Mouse (Mus musculus) lung, embryonic 16.5 days (tissue): ENCODE measurements around the gene Vstm4. TPM values are rescaled to one million over a fixed set of nuclear protein-coding genes. Genes with fewer than 3 reads are reported as not detected.

ENCODE experiments used
- ATAC-seq: fragments of 200-750 bp; cut with Nextera tagmentation; 2 replicates; pipeline ENCODE4 v1.8.0; 2017; ENCODE audit warnings: low read depth, mild to moderate bottlenecking, moderate library complexity
- H3K27ac ChIP-seq: fragments of 300-500 bp; sonication (generic); 2 replicates; pipeline ENCODE4 v1.5.1; 2014; ENCODE audit warnings: mild to moderate bottlenecking, control low read depth, low read length
- H3K27me3 ChIP-seq: fragments of 300-500 bp; sonication (generic); 2 replicates; pipeline ENCODE4 v1.6.1; 2014; ENCODE audit warnings: low read depth, low read length, mixed read lengths; ENCODE audit not compliant: control insufficient read depth, insufficient read depth
- H3K36me3 ChIP-seq: fragments of 300-500 bp; sonication (generic); 2 replicates; pipeline ENCODE4 v1.6.1; 2014; ENCODE audit warnings: low read length; ENCODE audit not compliant: control insufficient read depth, insufficient read depth
- H3K4me1 ChIP-seq: fragments of 300-500 bp; sonication (generic); replicated peaks from 2 replicates; pipeline ENCODE4 v1.6.1; 2014; ENCODE audit warnings: low read length, mixed read lengths; ENCODE audit not compliant: control insufficient read depth, insufficient read depth
- H3K4me2 ChIP-seq: fragments of 300-500 bp; sonication (generic); 2 replicates; pipeline ENCODE4 v1.6.1; 2014; ENCODE audit warnings: low read depth, low read length, control low read depth
- H3K4me3 ChIP-seq: fragments of 300-500 bp; sonication (generic); 2 replicates; pipeline ENCODE4 v1.5.1; 2014; ENCODE audit warnings: mild to moderate bottlenecking, low read length, control low read depth
- H3K9ac ChIP-seq: fragments of 300-500 bp; sonication (generic); 2 replicates; pipeline ENCODE4 v1.6.1; 2014; ENCODE audit warnings: low read length, control low read depth
- H3K9me3 ChIP-seq: fragments of 300-500 bp; sonication (generic); 2 replicates; pipeline ENCODE4 v1.6.1; 2016; ENCODE audit warnings: low read length; ENCODE audit not compliant: control insufficient read depth
- WGBS: fragments of 180-500 bp; shearing (Covaris S2); extraction: QIAGEN DNeasy Blood & Tissue Kit; methylation state at CpG from one replicate; pipeline ENCODE4 v1.1.7; 2014; 5-methylcytosine and 5-hydroxymethylcytosine counted together
- polyA plus RNA-seq: library from polyadenylated mRNA; unstranded; fragments of >200 nt; fragmentation: Nextera tagmentation; extraction: Ambion mirVana; gene quantifications from 2 replicates; pipeline ENCODE4 v1.2.1, GENCODE M21; 2015

Gene Vstm4
- polyA plus RNA-seq, 1 experiment from 2014 or later, result 67.3 TPM

DNA sequence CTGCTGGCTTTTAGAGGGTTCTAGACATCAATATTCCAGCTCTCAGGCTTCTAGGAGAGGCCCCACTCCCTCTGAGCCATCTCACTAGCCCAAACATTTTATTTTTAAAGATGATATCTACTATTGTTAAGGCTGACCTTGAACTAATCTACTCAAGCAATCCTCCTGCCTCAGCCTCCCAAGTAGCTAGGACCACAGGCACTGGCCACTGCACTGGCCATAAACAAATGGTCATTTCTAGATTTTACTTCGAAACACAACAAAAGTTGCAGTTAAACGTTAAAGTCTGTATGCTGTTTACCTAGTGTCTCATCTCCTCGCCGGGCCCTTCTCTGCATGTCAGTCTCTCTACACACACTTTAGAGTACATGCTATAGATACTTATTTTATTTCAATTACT, 2.5 kb upstream of the Vstm4 start:
- WGBS, result 78% methylated on average over 4 of the region's 4 CpGs
- Histone ChIP-seq H3K27ac (no peak overlapping the region), H3K36me3 (no peaks in the 10 kb centered on the region), H3K4me3 (no peak overlapping the region), H3K4me1 (peaks cover 3% of the 10 kb centered on the region; the same call in 1 of the 2 replicates), H3K9ac (no peak overlapping the region), H3K9me3 (no peaks in the 10 kb centered on the region), H3K27me3 (peaks cover 2% of the 10 kb centered on the region; the same call in 1 of the 2 replicates), H3K4me2 (no peak overlapping the region)
- ATAC-seq, result no peak

DNA sequence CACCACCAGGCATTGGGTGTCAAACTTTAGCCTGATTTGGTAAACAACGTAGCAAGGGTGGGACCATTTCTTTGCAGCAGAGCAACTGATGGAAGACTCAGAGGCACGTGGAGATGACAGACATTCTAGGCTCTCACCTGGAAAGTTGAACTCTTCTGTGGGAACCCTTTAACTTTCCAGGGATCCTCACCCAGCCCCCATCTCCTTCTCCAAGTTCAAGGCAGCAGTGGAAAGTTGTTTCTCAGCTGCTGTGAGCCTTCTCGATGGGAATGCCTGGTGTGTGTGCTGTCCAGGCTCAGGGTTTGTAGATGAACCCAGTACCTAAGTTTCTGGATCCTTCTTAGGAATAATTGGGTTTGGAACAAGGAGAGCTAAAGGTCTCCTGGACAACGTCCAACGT, 310 bp upstream of the Vstm4 start:
- peaks cover 2% of the 10 kb centered on the region; the same call in 1 of the 2 replicates for H3K27me3 ChIP-seq
- peak overlapping the region; percentile 67 for H3K4me2 ChIP-seq
- H3K36me3 ChIP-seq, result no peaks in the 10 kb centered on the region
- peaks cover 14% of the 10 kb centered on the region for H3K4me1 ChIP-seq
- no peak for ATAC-seq
- WGBS, result 28% methylated on average over 5 of the region's 5 CpGs
- H3K27ac ChIP-seq, result peak overlapping the region; percentile 42
- no peaks in the 10 kb centered on the region for H3K9me3 ChIP-seq
- peak overlapping the region; percentile 82; the same call in 1 of the 2 replicates for H3K9ac ChIP-seq
- peak overlapping the region; percentile 64 for H3K4me3 ChIP-seq

DNA sequence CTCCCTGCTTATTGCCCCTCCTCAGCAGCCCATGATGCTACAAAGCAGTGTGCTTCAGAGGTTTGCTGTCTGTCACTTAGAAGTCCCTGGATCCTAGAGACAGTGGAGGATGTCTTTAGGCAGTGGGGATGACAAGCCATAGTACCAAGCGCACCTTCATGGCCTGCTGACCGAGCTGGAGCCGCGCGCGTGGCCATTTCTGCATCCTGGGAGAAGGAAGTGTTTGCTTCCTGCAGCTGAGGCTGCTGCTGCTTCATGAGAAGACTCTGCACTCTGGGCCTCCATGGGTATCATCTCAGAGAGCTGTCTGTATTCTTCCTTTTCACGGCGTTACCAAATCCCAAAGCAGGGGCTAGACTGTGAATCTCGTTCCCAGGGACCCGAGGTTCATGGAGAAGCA, 1.8 kb downstream of the Vstm4 start:
- H3K27ac ChIP-seq, result peak overlapping the region; percentile 13
- ATAC-seq, result no peak
- no peaks in the 10 kb centered on the region for H3K36me3 ChIP-seq
- no peaks in the 10 kb centered on the region for H3K9me3 ChIP-seq
- H3K4me2 ChIP-seq, result peak overlapping the region; percentile 67
- no peak overlapping the region for H3K9ac ChIP-seq
- peaks cover 2% of the 10 kb centered on the region; the same call in 1 of the 2 replicates for H3K27me3 ChIP-seq
- H3K4me3 ChIP-seq, result peak overlapping the region; percentile 64; the same call in 1 of the 2 replicates
- WGBS, result 89% methylated on average over 10 of the region's 10 CpGs
- peaks cover 24% of the 10 kb centered on the region for H3K4me1 ChIP-seq

DNA sequence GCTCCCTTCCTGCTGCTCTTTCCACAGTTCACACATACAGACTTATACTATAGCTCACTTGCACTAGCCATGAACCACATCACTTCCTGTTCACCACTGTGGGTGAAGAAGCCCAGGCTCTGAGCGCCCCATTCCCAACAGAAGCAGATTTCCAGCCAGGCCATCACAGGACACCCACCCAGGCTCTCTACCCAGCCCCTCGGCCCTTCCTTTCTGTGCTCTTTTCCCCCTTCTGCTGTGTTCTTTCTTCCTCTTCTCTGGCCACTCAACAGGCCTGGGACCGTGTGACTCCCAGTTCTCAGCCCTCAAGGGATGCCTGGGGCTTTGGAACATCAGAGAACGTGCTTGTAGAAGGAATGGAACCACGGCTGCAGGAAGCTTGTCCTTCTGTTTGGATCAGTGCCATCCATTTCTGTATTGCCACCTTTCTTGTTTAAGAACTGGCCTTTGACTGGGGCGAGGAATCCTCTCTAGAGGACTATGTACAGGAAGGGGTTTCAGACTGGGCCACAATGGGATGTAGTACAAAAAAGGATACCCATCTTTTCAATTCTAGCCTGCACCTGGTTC, 2.5 kb downstream of the Vstm4 start:
- Histone ChIP-seq H3K9ac (no peak overlapping the region), H3K4me1 (peaks cover 24% of the 10 kb centered on the region), H3K4me2 (0 out of 2 replicates have a peak overlapping the region, but pooled peaks have one; percentile 1), H3K27ac (0 out of 2 replicates have a peak overlapping the region, but pooled peaks have one; percentile 13), H3K9me3 (no peaks in the 10 kb centered on the region), H3K27me3 (peaks cover 2% of the 10 kb centered on the region; the same call in 1 of the 2 replicates), H3K36me3 (peaks cover 2% of the 10 kb centered on the region), H3K4me3 (no peak overlapping the region)
- no peak for ATAC-seq
- WGBS, result 56% methylated on average over 6 of the region's 6 CpGs

DNA sequence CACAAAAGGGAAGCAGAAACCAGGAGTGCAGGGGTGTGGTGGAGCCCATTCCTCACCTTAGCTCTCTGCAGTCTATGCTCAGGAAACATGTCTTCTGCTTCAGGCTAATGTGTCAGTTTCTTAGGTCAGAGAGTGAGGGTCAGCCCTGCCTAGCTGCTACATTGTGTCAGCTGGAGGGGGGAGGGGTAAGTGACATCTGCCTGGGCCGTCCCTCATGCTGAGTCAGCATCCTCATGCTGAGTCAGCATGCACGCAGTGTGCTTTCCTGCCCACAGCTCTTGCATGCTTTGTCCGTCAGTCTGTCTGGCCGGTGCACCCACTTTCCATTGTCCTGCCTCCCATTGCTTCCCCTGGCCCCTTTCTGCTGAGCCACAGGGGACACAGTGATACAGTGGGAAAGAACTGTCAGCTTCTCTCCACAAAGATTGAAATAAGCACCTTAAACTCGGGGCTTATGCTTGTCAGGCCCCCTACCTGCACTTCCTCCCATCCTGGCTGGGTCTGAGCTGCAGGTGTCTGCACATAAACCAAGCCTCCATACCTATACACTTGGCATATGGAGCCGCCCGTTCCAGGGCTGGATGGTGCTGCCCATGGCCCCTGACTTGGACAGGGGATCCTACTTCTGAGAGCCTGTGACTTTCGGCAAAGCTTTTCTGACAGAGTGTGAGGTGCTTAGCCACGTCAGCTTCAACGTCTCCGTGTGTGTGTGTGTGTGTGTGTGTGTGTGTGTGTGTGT, 3.4 kb downstream of the Vstm4 start:
- ATAC-seq, result no peak
- H3K9ac ChIP-seq, result no peak overlapping the region
- H3K4me2 ChIP-seq, result no peak overlapping the region
- H3K36me3 ChIP-seq, result peaks cover 2% of the 10 kb centered on the region
- no peak overlapping the region for H3K4me3 ChIP-seq
- 45% methylated on average over 11 of the region's 11 CpGs for WGBS
- peak overlapping the region; percentile 63 for H3K27ac ChIP-seq
- H3K27me3 ChIP-seq, result peaks cover 2% of the 10 kb centered on the region; the same call in 1 of the 2 replicates
- no peaks in the 10 kb centered on the region for H3K9me3 ChIP-seq
- H3K4me1 ChIP-seq, result peaks cover 33% of the 10 kb centered on the region

DNA sequence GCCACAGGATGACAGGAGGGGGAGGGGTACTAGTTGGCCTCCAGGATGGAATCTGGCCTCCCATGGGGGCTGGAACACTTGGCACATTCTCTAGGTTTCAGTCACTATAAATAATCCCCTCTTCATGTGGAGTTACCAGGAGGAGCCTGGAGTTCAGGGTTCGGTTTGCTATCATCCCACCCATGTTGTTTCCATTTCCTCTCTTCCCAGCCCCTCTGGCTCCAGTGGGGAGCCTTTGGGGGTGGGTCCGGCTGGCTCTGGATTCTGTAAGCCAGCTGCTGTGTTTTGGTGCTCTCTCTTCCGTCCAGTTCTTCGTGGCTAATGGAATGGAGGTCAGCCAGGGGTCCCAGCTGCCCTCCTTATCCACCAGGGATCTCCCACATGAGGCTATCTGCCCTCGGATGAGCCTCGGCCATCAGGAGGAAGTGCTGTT, 4.6 kb downstream of the Vstm4 start:
- peak; percentile 89 for ATAC-seq
- Histone ChIP-seq H3K4me2 (no peak overlapping the region), H3K27ac (peak overlapping the region; percentile 90), H3K9me3 (no peaks in the 10 kb centered on the region), H3K4me1 (peaks cover 33% of the 10 kb centered on the region), H3K36me3 (peaks cover 2% of the 10 kb centered on the region), H3K27me3 (peaks cover 2% of the 10 kb centered on the region; the same call in 1 of the 2 replicates), H3K9ac (0 out of 2 replicates have a peak overlapping the region, but pooled peaks have one; percentile 11), H3K4me3 (no peak overlapping the region)
- 18% methylated on average over 6 of the region's 6 CpGs for WGBS

DNA sequence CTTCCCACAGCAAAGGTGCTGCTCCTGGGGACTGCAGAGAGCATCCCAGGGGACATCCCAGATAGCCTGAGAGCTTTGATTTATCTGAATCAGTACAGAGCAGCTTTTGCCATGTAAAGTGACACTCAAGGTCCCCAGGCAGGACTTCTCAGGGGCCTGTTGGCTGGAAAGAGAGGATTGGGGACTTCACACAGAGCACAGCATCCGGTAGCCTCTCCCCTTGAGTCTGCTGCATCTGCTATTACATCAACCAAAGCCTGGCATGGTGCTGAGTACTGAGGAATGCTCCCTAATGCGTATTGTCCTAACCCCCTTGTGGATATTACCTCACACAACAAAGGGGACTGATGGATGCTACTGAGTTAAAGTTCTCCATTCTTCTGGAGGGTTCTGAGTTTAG, 5.1 kb downstream of the Vstm4 start:
- H3K4me2 ChIP-seq, result no peak overlapping the region
- 0 out of 2 replicates have a peak overlapping the region, but pooled peaks have one; percentile 11 for H3K9ac ChIP-seq
- H3K27me3 ChIP-seq, result no peaks in the 10 kb centered on the region; the same call in 1 of the 2 replicates
- H3K27ac ChIP-seq, result peak overlapping the region; percentile 90
- H3K4me3 ChIP-seq, result no peak overlapping the region
- H3K9me3 ChIP-seq, result no peaks in the 10 kb centered on the region
- H3K4me1 ChIP-seq, result peaks cover 30% of the 10 kb centered on the region
- ATAC-seq, result peak; percentile 30
- H3K36me3 ChIP-seq, result peaks cover 2% of the 10 kb centered on the region
- WGBS, result 33% methylated on average over 2 of the region's 2 CpGs

DNA sequence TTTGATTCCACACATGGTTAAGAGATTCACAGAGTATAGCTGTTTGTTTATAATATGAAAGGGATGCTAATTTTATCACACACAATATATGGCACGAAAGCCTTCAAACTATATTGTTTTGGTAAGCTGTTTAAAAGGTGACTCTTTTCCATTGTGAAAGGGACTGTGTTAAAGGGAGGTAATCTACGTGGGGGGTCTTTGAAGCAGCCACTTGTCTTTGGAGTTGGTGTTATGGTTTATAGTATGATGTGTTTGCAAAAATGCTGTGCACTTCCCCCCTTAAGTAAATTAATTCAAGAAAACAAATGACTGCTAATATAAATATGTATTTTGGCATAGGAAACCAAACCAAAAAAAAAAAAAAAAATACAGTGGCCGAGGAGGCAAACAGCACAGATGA, 8.8 kb downstream of the Vstm4 start:
- Histone ChIP-seq H3K4me3 (no peak overlapping the region), H3K27ac (peak overlapping the region; percentile 19), H3K9ac (no peak overlapping the region), H3K4me2 (no peak overlapping the region), H3K4me1 (peaks cover 23% of the 10 kb centered on the region), H3K9me3 (no peaks in the 10 kb centered on the region), H3K36me3 (peaks cover 2% of the 10 kb centered on the region), H3K27me3 (no peaks in the 10 kb centered on the region)
- ATAC-seq, result no peak
- 35% methylated on average over 3 of the region's 3 CpGs for WGBS

DNA sequence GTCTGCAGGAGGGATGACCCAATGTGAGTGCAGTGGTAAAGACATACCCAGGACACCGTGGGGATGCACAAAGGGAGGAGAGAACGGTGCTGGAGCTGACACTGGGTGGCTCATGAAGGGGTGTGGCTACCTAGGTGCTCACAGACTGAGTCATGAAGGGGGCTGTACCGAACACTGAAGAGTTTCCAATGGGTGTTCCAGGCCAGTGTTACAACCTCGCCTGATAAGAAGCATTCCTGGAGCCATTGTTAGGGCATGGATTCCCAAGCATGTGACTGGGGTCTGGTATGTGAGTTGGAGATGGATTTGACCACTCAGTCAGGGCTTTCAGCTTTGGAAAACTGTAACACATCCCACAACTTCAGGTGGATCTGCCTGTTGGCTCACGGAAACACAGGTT, 15.4 kb downstream of the Vstm4 start:
- Histone ChIP-seq H3K4me3 (no peak overlapping the region), H3K4me2 (no peak overlapping the region), H3K4me1 (peaks cover 4% of the 10 kb centered on the region; the same call in 1 of the 2 replicates), H3K9ac (no peak overlapping the region), H3K36me3 (no peaks in the 10 kb centered on the region), H3K9me3 (no peaks in the 10 kb centered on the region), H3K27me3 (no peaks in the 10 kb centered on the region), H3K27ac (no peak overlapping the region)
- ATAC-seq, result no peak
- 68% methylated on average over 5 of the region's 5 CpGs for WGBS
